Mouse (Mus musculus): ENCODE measurements around the gene Znrf1. TPM values are rescaled to one million over a fixed set of nuclear protein-coding genes. Genes with fewer than 3 reads are reported as not detected.

Gene Znrf1
- polyA plus RNA-seq, 1 experiment from 2014 or later: 106 TPM

DNA sequence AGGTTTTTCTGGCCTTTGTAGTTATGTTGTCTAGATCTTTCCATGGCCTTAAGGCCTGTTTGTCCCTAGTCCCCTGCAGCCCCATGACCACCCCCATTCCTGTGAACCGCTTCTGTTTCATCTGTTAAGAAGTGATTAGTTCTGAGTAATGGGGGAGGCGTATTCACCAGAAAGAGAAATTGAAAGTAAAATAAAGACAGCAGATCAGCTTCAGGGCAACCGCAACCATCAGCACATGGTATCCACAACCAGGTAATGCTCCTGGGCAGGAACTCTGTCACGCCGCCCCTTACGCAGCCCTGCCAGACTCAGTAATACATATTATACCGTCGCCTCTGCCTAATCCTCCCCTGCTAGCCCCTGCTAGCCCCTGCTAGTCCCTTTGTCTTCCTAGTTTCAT lies 109.8 kb downstream of the Znrf1 start:
- WGBS: 96% methylated on average over 8 of the region's 8 CpGs
- ATAC-seq (replicated peaks): no peak
- Histone ChIP-seq H3K27ac (no peak overlapping the region), H3K9me3 (no peaks in the 10 kb centered on the region), H3K4me2 (no peak overlapping the region), H3K4me3 (no peak overlapping the region), H3K27me3 (replicated peaks) (no peaks in the 10 kb centered on the region), H3K9ac (no peak overlapping the region), H3K4me1 (peaks cover 15% of the 10 kb centered on the region), H3K36me3 (replicated peaks) (no peaks in the 10 kb centered on the region)

GRCm38 (mm10) chr8:111648834-111649233 lies 112.9 kb downstream of the Znrf1 start:
- Histone ChIP-seq H3K36me3 (replicated peaks) (no peaks in the 10 kb centered on the region), H3K27me3 (replicated peaks) (no peaks in the 10 kb centered on the region), H3K4me2 (no peak overlapping the region), H3K9me3 (no peaks in the 10 kb centered on the region), H3K27ac (no peak overlapping the region), H3K4me3 (no peak overlapping the region), H3K4me1 (peaks cover 7% of the 10 kb centered on the region), H3K9ac (no peak overlapping the region)
- no peak for ATAC-seq (replicated peaks)
- WGBS: 69% methylated on average over 2 of the region's 2 CpGs

DNA sequence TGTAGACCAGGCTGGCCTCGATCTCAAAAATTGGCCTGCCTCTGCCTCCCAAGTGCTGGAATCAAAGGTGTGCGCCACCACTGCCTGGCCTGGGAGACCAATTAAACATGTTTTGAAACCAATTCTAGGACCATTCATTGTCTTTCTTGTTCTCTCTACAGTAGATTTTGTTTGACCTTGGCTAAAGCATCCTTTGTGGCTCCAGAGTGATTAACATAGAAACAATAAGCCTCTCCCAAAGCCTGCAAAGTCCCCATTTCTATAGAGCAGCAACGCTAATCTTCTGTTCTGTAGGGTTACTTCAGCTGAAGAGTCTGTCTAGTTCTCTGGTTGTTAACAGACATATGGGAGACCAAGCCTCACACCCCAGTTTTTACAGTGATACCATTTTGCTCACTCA lies 114.8 kb downstream of the Znrf1 start:
- Histone ChIP-seq H3K9me3 (no peaks in the 10 kb centered on the region), H3K36me3 (replicated peaks) (no peaks in the 10 kb centered on the region), H3K27ac (no peak overlapping the region), H3K4me2 (no peak overlapping the region), H3K4me3 (no peak overlapping the region), H3K4me1 (no peaks in the 10 kb centered on the region), H3K9ac (no peak overlapping the region), H3K27me3 (replicated peaks) (no peaks in the 10 kb centered on the region)
- no peak for ATAC-seq (replicated peaks)
- 70% methylated on average over 3 of the region's 3 CpGs for WGBS

DNA sequence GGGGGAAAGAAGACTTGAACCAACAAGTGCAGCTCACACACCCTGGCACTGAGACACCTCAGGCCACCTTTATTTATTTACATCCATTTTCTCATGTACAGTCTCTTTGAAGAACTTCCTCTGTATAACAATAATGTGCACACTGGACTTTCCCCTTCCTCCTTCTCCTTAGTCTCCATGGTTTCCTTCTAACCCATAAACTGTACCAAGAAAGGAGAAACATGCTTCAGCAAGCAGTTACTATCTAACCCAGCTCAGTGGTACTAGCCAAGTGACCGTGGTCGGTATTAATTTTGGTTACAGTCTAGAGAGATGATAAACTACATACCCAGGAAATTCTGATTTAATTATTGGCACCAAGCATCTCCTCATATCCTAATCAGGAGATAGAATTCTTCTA lies 117.6 kb downstream of the Znrf1 start:
- no peak overlapping the region for H3K4me2 ChIP-seq
- no peaks in the 10 kb centered on the region for H3K4me1 ChIP-seq
- no peaks in the 10 kb centered on the region for H3K36me3 ChIP-seq (replicated peaks)
- H3K27ac ChIP-seq: no peak overlapping the region
- 96% methylated on average over 2 of the region's 2 CpGs for WGBS
- no peak for ATAC-seq (replicated peaks)
- H3K27me3 ChIP-seq (replicated peaks): no peaks in the 10 kb centered on the region
- H3K9me3 ChIP-seq: no peaks in the 10 kb centered on the region
- H3K4me3 ChIP-seq: no peak overlapping the region
- H3K9ac ChIP-seq: no peak overlapping the region

- no peaks in the 10 kb centered on the region for H3K4me1 ChIP-seq
- no peak overlapping the region for H3K4me2 ChIP-seq
- WGBS: 54% methylated on average over 1 of the region's 1 CpGs
- H3K9me3 ChIP-seq: no peaks in the 10 kb centered on the region
- no peaks in the 10 kb centered on the region for H3K36me3 ChIP-seq (replicated peaks)
- no peaks in the 10 kb centered on the region for H3K27me3 ChIP-seq (replicated peaks)
- no peak overlapping the region for H3K4me3 ChIP-seq
- H3K27ac ChIP-seq: no peak overlapping the region
- no peak overlapping the region for H3K9ac ChIP-seq
- ATAC-seq (replicated peaks): no peak
Observed at GRCm38 (mm10) chr8:111657312-111657854, 121.5 kb downstream of the Znrf1 start.

GRCm38 (mm10) chr8:111658819-111659423 lies 123.0 kb downstream of the Znrf1 start:
- no peak overlapping the region for H3K4me3 ChIP-seq
- no peak for ATAC-seq (replicated peaks)
- H3K9me3 ChIP-seq: no peaks in the 10 kb centered on the region
- H3K27me3 ChIP-seq (replicated peaks): no peaks in the 10 kb centered on the region
- no peak overlapping the region for H3K4me2 ChIP-seq
- 85% methylated on average over 6 of the region's 6 CpGs for WGBS
- no peak overlapping the region for H3K9ac ChIP-seq
- no peak overlapping the region for H3K27ac ChIP-seq
- H3K36me3 ChIP-seq (replicated peaks): no peaks in the 10 kb centered on the region
- H3K4me1 ChIP-seq: no peaks in the 10 kb centered on the region

DNA sequence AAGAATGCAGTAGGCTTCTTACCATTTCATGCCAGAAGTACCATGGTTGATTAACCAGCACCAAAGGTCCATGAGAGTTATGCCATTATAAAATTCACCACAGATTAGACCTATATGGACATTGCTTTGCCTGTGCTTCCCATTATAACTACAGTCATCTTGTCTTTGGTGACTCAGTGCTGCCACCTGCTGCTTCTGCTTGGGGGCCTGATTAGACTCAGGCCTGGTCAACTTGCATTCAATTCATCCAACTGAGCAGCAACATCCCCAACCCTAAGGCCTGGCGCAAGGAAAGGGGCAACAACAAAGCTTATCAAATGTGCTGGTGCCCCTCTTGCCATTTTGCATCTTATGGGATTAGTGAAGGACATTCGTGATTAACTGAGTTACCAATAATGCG lies 126.6 kb downstream of the Znrf1 start:
- no peaks in the 10 kb centered on the region for H3K4me1 ChIP-seq
- H3K4me2 ChIP-seq: no peak overlapping the region
- ATAC-seq (replicated peaks): no peak
- no peak overlapping the region for H3K9ac ChIP-seq
- 89% methylated on average over 3 of the region's 3 CpGs for WGBS
- H3K36me3 ChIP-seq (replicated peaks): no peaks in the 10 kb centered on the region
- no peak overlapping the region for H3K4me3 ChIP-seq
- H3K9me3 ChIP-seq: no peaks in the 10 kb centered on the region
- H3K27ac ChIP-seq: no peak overlapping the region
- H3K27me3 ChIP-seq (replicated peaks): no peaks in the 10 kb centered on the region

GRCm38 (mm10) chr8:111666751-111667150 lies 130.9 kb downstream of the Znrf1 start:
- 95% methylated on average over 2 of the region's 2 CpGs for WGBS
- H3K9me3 ChIP-seq: no peaks in the 10 kb centered on the region
- no peak overlapping the region for H3K4me2 ChIP-seq
- no peaks in the 10 kb centered on the region for H3K4me1 ChIP-seq
- peaks cover 21% of the 10 kb centered on the region for H3K36me3 ChIP-seq (replicated peaks)
- no peak overlapping the region for H3K9ac ChIP-seq
- H3K4me3 ChIP-seq: no peak overlapping the region
- no peak for ATAC-seq (replicated peaks)
- no peaks in the 10 kb centered on the region for H3K27me3 ChIP-seq (replicated peaks)
- H3K27ac ChIP-seq: no peak overlapping the region

Other genes with a start within 250 kb of the Znrf1 start
- 23.5 and 24.5 TPM in 2 replicates for gene Rfwd3, start 235.9 kb upstream of the Znrf1 start, polyA plus RNA-seq (2015; fragmentation: Nextera tagmentation; extraction: Ambion mirVana)
- 0.37 and 0.57 TPM in 2 replicates for gene Mlkl, start 197.9 kb upstream of the Znrf1 start, polyA plus RNA-seq (2015; fragmentation: Nextera tagmentation; extraction: Ambion mirVana)
- gene Fa2h, start 142.3 kb upstream of the Znrf1 start, polyA plus RNA-seq (2015; fragmentation: Nextera tagmentation; extraction: Ambion mirVana): 0.10 and 0.11 TPM in 2 replicates
- 6.8 and 8.3 TPM in 2 replicates for gene Wdr59, start 14.0 kb upstream of the Znrf1 start, polyA plus RNA-seq (2015; fragmentation: Nextera tagmentation; extraction: Ambion mirVana)
- 0.71 and 0.82 TPM in 2 replicates for gene Ldhd, start 94.3 kb downstream of the Znrf1 start, polyA plus RNA-seq (2015; fragmentation: Nextera tagmentation; extraction: Ambion mirVana)
- gene Zfp1, start 107.3 kb downstream of the Znrf1 start, polyA plus RNA-seq (2015; fragmentation: Nextera tagmentation; extraction: Ambion mirVana): 29.1 and 30.0 TPM in 2 replicates
- gene Ctrb1, start 154.9 kb downstream of the Znrf1 start, polyA plus RNA-seq (2015; fragmentation: Nextera tagmentation; extraction: Ambion mirVana): 2.5 TPM in 1 of 2 replicates, not detected in the other
- gene Bcar1, start 207.7 kb downstream of the Znrf1 start, polyA plus RNA-seq (2015; fragmentation: Nextera tagmentation; extraction: Ambion mirVana): 51.9 and 55.8 TPM in 2 replicates